Mouse (Mus musculus) thymus, postnatal 14 days (tissue): ENCODE measurements at regions not wholly inside any gene's neighbourhood (a gene's known extent, or its start where the extent isn't known, plus 50 kb on each side); places are given as distances from the start of the nearest gene placed in this dataset.

Experiments used
- DNase-seq: peaks from one replicate; pipeline ENCODE4 v3.0.0; 2021

- DNase-seq, result no peak
Observed at GRCm38 (mm10) chr4:152832757-152833363, 355.2 kb upstream of the Kcnab2 start.

GRCm38 (mm10) chr4:152825185-152825584, 347.5 kb upstream of the Kcnab2 start:
- no peak for DNase-seq

- DNase-seq, result no peak
Observed at GRCm38 (mm10) chr4:152816139-152816757, 338.6 kb upstream of the Kcnab2 start.

GRCm38 (mm10) chr4:152806611-152807010, 328.9 kb upstream of the Kcnab2 start:
- no peak for DNase-seq

- no peak for DNase-seq
Observed at GRCm38 (mm10) chr4:152799392-152799791, 321.7 kb upstream of the Kcnab2 start.

GRCm38 (mm10) chr4:152788431-152788830, 310.8 kb upstream of the Kcnab2 start:
- DNase-seq, result no peak

GRCm38 (mm10) chr4:152784972-152785371, 307.3 kb upstream of the Kcnab2 start:
- DNase-seq, result no peak

GRCm38 (mm10) chr4:152779526-152779925, 301.9 kb upstream of the Kcnab2 start:
- no peak for DNase-seq

GRCm38 (mm10) chr4:152775801-152776200, 298.1 kb upstream of the Kcnab2 start:
- no peak for DNase-seq

GRCm38 (mm10) chr4:152771386-152771785, 293.7 kb upstream of the Kcnab2 start:
- no peak for DNase-seq

GRCm38 (mm10) chr4:152767372-152767771, 289.7 kb upstream of the Kcnab2 start:
- no peak for DNase-seq

GRCm38 (mm10) chr4:152763116-152763515, 285.4 kb upstream of the Kcnab2 start:
- DNase-seq, result no peak

GRCm38 (mm10) chr4:152762576-152762975, 284.9 kb upstream of the Kcnab2 start:
- no peak for DNase-seq

- no peak for DNase-seq
Observed at GRCm38 (mm10) chr4:152757191-152757590, 279.5 kb upstream of the Kcnab2 start.

- no peak for DNase-seq
Observed at GRCm38 (mm10) chr4:152756535-152756934, 278.9 kb upstream of the Kcnab2 start.

GRCm38 (mm10) chr4:152755756-152756155, 278.1 kb upstream of the Kcnab2 start:
- no peak for DNase-seq

GRCm38 (mm10) chr4:152744366-152744765, 266.7 kb upstream of the Kcnab2 start:
- DNase-seq, result no peak

GRCm38 (mm10) chr4:152733017-152733416, 255.3 kb upstream of the Kcnab2 start:
- DNase-seq, result no peak

- no peak for DNase-seq
Observed at GRCm38 (mm10) chr4:152731988-152732387, 254.3 kb upstream of the Kcnab2 start.

- no peak for DNase-seq
Observed at GRCm38 (mm10) chr4:152731082-152731720, 253.5 kb upstream of the Kcnab2 start.

GRCm38 (mm10) chr4:152729421-152729820, 251.8 kb upstream of the Kcnab2 start:
- no peak for DNase-seq

GRCm38 (mm10) chr4:152725881-152726280, 248.2 kb upstream of the Kcnab2 start:
- no peak for DNase-seq

- no peak for DNase-seq
Observed at GRCm38 (mm10) chr4:152725423-152725822, 247.8 kb upstream of the Kcnab2 start.

- no peak for DNase-seq
Observed at GRCm38 (mm10) chr4:152724741-152725140, 247.1 kb upstream of the Kcnab2 start.
